Mouse (Mus musculus): ENCODE measurements around the gene Abca17.
A peak's percentile ranks its signal among the peaks of the same experiment; 100 is the strongest.

The Abca17 gene

GRCm38 (mm10) chr17:24236479-24236878 is 114.4 kb downstream of the Abca17 start:
- DNase-seq (ENCODE audit: low spot score): no peak

- DNase-seq (ENCODE audit: low spot score): no peak
Observed at GRCm38 (mm10) chr17:24227941-24228340, 122.9 kb downstream of the Abca17 start.

DNA sequence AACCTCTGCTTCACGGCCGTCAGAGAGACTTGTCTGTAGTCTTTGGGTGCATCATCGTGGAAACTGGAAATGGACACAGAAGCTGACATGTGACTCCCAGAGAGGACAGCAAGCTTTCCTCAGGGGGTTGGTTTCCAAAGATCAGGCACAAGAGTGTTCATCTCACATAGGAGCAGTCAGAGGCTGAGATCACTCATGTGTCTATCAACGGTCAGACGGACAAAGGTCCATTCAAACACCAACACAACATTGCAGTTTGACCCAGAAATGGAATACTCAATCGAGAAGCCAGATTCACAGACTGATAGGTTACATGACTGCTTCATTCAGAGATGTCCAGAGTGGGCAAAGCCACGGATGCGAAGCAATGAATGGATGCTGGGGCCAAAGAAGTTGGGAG is 124.1 kb downstream of the Abca17 start:
- no peak for DNase-seq (ENCODE audit: low spot score)

- DNase-seq (ENCODE audit: low spot score): no peak
Observed at GRCm38 (mm10) chr17:24225851-24226250, 125.0 kb downstream of the Abca17 start.

DNA sequence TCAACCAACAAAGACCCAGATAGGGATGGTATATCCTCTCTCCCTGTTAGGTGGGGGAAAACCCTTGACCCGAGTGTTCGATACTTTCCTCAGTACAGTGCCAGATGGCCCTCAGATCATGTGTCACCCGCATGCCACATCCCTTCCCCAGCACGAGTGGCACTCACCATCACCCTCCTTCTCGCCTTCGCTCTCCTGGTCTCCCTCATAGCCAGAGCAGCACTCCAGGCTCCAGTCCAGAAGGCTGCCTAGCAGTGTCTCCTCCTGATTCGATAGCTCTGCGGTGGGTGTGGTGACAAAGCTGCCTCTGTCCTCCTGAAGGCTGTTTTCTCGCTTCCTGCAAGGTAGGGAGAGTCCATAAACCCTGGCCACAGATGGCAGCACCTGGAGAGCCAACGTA is 126.1 kb downstream of the Abca17 start:
- DNase-seq (ENCODE audit: low spot score): no peak

GRCm38 (mm10) chr17:24223513-24223912 is 127.4 kb downstream of the Abca17 start:
- DNase-seq (ENCODE audit: low spot score): no peak

DNA sequence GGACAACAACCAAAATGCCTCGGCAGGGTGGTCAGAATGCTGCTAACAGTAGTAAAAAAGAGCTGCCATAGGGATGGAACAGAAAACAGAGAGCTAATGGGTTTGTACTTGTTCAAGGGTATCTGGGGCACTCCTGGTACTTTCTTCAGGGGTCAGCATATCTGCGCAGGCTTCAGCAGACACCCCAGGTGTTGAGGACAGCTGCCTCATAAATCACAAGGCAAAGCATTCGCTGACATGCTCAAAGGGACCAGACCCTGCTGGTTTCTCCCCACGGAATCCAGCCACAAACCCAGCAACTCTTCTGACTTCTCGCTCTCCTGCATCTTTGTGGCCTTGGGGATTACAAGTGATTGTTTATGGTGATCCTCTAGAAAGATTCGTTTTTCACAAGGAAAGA is 128.2 kb downstream of the Abca17 start:
- DNase-seq (ENCODE audit: low spot score): no peak

DNA sequence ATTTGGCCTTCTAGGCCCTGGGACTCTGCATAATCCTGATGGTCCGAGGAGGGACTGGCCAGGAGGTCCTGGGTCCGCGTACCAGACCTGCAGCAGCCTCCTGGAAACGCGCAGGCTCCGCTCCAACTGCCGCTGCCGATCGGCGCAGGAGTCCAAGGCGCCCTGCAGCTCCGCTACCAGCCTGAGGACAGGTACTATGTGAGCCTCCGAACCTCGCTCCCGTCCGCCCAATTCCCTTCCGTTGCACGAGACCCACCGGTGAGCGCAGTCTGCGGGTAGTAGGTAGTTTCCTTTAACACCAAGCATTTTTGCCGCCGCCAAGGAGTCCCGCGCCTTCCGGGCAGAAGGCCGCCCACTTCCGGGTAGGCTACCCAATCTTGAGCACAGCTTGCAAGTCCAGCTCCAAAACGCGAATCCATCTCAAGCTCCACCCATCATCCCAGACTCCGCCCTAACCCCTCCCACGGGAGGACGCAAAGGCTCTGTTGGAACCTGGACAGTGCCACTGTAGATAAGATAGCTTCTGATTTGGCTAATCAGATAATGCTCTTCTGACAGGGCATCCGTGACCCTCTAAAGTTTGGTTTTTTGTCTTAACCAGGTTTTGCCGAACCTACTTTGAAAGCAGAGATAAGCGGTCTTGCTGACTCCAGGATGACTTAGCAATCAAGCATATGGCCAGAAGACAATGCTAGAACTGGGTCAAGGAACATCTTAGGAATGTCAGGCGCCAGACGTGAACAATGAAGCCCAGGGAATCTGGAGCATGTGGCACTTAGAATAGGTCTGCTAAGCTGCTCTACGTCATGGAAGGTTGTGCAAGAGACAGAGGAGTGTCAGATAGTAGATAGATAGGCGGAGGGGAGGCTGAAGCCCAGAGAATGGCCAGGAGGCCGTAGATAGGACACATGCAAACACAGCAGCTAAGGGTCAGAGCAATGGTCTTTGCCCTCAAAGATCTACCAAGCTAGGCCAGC is 130.1 kb downstream of the Abca17 start, which contains the start of gene Tedc2:
Tedc2 (minus strand) TSS at position 417 of the 977 bp plus-strand sequence.
- peak; percentile 94 for DNase-seq (ENCODE audit: low spot score)

GRCm38 (mm10) chr17:24216836-24217235 is 134.0 kb downstream of the Abca17 start:
- DNase-seq (ENCODE audit: low spot score): no peak

All from testis, postnatal 10 days (tissue).